Mouse (Mus musculus): ENCODE measurements around the gene Arrdc5.

- TF ChIP-seq CTCF (IDR thresholded peaks at IDR 0.05; ENCODE audit: insufficient read depth, low read length) (no peak), POLR2A (IDR thresholded peaks at IDR 0.05; ENCODE audit: borderline replicate concordance, extremely low read depth, low read depth, low read length) (no peak)
Measured at GRCm38 (mm10) chr17:56300186-56300585, at the start of gene Arrdc5.

Data from lung, adult 2 months (tissue).